Mouse (Mus musculus) frontal cortex, postnatal 25 days (tissue): ENCODE results near the gene Gm42715.
A peak's percentile ranks its signal among the peaks of the same experiment; 100 is the strongest.
"Not testable (repeated sequence)": the region's sequence is repeated elsewhere in the genome, so short reads cannot be mapped to it uniquely, and the experiment has no call there.

Experiments used
- DNase-seq, 2 experiments: peaks; one replicate each; pipeline ENCODE4 v3.0.0; 2022; ENCODE audit warnings: low spot score in 2 of 2

Gene Gm42715

DNA sequence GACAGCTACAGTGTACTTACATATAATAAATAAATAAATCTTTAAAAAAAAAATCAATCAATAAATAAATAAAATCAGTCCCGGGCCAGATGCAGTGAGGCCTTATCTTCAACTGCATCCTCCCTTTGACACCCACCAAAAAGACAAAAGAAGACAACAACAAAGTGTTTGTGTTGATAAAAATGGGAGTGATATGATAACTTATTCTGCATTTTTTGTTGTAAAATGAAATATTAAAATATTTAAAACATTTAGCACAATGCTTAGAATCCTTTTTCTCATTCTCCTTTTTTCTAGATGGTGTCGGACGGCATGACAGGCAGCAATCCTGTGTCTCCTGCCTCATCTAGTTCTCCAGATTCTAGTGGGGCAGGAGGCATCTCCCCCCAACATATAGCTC is at the start of gene Gm42715:
Gm42715 (plus strand) TSS at position 301 of the 400 bp plus-strand sequence.
- DNase-seq = no peak

DNA sequence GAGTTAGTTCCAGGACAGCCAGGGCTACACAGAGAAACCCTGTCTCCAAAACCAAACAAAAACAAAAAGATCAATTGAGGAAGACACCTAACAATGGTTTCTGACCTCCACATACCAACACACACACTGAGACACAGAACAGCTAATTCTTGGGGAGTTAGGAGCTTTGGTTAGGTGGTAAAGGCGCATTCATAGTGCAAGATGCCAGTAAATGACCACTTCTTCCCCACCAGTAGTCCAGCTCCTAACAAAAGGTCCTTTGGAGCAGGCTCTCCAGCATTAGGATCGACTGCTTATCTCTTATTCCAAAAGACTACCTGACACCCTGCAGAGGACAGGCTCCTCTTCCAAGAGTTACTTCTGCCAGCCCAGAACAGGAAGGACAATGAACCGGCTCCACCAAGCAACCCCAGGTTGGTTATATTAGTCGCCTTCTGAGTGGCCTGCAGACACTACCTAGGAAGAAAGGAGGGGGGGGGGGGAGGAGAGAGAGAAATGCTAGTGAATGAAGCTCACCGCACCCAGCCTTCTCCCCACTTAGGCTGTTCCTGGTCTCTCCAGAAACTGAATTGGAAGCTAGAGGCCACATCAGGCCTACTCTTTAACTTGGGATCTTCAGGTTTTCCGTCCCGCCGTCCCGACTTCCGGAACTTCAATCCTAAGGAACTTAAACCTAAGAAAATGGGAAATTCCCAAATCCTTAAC is 49.2 kb upstream of the Gm42715 start:
- no peak for DNase-seq

DNA sequence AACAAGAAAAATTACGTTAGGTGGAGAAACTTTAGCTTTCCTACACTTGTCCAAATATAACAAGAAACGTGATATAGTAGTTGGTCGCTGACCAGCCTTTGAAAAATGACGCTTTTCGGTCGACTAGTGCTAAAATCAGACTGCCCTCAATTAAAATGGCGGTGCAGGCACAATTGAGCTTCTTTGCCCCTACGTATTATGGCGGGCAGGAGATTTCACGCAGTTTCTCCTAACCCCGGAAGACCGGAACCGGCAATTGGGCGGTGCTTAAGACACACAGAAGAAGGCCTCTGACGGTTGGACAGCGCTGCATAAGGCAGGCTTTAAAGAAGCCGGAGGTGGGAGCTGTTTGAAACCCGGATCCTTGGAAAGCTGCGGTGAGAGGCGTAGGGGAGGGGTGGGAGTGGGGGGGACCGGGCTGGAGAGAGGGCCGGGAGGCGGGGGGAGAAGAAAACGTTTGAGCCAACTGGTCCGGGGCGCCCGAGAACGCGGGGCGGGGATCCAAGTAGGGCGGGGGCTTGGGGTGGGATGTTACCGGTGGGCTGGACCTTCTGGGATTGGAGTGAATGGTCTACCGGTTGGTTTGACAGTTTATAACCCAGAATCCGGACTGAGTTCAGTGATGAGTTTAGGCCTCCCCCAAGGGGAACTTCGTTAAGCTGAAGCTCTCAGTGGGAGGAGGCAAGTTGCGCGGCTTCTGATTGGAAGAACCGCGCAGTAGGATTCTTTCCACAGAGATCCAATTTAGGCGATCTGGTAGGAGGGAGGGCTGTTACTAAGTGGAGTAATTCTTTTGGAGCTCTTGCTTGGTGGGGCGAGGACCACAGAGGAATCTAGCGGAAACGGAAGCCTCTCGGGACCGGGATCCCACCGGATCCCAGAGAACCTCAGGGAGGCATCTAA is 48.4 kb upstream of the Gm42715 start:
- DNase-seq = peak; percentile 79 to 84

DNA sequence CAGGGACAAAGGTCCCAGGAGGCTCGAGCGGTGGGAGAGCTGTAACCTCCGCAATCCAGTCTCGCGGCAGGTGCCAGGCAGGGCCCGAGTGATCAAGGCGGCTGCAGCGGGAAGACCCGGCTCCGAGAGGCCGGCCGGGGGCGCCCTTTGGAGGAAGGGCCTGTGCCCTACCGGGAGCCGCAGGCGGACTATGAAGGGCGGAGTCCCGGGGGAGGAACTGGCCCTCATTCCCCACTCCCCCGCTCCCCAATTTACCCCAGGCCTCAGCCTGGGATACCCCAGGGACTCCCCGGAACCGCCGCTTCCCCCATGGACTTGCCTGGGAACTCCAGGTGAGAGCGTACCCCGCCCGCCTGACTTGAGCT is 47.8 kb upstream of the Gm42715 start:
- peak in 1 of 2 experiments; percentile 37 for DNase-seq

DNA sequence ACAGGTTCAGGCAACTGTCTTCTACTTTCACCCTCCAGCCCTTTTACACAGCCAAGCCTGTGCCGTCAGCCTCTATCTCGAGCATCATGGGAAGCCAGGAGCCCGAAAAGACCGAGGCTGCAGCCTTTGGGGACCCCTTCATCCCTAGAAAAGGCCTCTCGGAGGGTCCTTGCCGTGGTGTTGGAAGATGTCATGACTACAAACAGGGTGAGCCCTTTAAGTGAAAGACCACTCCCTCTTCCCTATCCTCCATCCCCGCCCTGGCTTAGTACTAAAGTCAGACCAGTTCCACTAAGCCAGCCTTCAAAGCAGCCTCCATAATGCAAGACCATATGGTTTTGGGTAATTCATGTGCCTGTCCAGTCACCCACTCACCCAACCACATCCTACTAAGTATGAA is 47.3 kb upstream of the Gm42715 start:
- DNase-seq = no peak

DNA sequence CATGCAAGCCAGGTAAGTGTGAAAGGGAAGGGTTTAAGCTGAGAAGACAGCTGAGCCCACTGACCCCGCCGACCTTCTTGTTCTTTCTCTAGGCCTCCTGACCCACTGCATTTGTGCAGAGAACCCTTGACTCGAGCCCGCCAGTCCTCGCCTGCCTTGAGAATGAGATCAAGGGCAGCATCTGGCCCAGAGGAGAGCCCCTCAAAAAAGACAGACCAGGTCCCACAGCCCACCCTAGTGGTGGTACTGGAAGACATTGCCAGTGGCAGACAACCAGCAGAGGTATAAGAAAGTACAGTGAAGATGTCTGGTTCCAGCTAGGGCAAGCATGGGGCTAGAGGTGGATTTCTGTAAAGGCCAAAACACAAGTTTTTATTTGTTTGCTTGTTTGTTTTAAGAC is 45.7 kb upstream of the Gm42715 start:
- DNase-seq = no peak

DNA sequence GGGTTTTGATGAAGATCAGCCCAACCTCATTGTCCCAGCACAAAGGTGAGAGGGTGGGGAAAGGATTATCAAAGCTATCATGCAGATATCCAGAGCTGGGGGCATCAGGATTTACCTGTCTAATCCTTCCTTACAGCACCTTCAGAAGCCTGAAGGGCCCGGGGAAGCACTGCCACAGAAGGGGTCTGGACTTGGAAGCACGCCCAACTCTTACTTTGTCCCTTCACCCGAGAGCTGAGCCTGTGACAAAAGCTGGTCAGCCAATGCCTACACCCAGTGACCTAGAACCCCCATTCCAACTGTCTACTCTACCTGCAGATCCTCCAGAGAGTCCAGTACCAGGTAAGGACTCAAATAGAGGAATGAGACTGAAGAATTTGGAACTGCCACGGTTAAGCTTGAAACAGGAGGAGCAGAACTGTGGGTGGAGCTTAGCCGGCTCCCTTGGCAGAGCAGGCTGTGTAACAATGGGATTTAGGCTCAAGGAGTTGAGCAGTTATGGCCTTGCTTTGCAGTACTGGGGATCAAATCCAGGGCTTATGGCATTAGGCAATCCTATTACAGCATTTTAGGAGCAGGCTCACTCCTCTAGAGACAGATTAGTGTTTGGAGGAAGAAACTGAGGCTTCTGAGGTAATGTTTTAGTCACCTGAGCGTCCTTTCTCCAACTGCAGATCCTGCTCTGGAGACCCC is 44.9 kb upstream of the Gm42715 start:
- no peak for DNase-seq

DNA sequence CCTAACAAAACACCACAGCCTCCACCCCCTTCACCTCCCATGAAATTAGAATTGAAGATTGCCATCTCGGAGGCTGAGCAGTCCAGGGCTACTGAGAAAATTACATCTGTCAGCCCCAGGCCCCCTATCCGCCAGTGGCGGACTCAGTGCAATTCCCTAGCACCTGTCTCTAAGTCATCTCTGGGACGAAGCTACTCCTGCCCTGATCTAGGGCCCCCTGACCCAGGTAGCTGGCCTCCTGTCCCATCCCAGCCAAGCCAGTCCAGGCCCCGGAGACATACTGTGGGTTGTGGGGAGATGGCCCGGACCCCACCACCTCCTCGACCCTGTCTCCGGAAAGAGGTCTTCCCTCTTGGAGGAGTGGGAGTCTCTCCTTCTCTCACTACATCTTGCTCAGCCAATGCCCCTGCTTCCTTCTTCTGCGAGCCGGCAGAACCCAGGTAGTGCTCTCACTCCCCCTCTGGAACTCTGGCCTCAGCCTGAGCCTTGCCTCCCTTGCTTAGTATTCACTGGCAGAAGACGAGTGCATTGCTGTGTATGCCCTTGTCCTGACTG is 44.1 kb upstream of the Gm42715 start:
- no peak for DNase-seq

DNA sequence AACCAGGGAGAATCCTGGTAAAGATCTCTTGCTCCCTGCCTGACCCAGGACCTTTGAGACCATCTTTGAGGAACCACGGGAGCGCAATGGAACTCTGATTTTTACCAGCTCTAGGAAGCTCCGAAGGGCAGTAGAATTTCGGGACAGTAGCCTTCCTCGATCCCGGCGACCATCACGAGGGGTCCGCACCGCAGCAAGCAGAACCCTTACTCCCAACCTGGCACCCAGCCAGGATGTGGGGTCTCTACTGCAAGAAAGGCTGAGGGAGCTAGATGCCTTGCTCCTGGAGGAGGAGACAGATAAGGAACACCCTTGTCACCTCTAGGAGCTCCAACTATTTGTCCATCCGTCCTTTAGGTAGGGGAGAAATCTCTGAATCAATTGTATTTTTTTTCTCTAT is 43.0 kb upstream of the Gm42715 start:
- DNase-seq = no peak

DNA sequence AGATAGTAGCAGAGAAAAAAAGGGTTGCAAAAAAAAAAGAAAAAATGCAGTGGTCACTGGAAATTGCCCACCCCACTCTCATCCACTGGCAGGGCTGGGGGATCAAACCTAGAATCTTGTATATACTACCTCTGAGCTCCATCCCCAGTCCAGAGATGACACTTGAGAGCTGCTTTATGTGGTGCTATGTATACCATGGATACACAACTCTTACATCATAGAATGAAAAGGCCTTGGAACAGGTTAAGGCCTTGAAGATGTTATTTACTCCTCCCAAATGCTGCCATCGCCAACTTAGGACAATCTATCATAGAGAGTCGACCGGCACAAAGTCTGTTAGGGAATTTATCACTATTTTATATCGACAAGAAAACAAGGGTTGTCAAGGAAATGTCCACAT is 42.5 kb upstream of the Gm42715 start:
- no peak for DNase-seq

DNA sequence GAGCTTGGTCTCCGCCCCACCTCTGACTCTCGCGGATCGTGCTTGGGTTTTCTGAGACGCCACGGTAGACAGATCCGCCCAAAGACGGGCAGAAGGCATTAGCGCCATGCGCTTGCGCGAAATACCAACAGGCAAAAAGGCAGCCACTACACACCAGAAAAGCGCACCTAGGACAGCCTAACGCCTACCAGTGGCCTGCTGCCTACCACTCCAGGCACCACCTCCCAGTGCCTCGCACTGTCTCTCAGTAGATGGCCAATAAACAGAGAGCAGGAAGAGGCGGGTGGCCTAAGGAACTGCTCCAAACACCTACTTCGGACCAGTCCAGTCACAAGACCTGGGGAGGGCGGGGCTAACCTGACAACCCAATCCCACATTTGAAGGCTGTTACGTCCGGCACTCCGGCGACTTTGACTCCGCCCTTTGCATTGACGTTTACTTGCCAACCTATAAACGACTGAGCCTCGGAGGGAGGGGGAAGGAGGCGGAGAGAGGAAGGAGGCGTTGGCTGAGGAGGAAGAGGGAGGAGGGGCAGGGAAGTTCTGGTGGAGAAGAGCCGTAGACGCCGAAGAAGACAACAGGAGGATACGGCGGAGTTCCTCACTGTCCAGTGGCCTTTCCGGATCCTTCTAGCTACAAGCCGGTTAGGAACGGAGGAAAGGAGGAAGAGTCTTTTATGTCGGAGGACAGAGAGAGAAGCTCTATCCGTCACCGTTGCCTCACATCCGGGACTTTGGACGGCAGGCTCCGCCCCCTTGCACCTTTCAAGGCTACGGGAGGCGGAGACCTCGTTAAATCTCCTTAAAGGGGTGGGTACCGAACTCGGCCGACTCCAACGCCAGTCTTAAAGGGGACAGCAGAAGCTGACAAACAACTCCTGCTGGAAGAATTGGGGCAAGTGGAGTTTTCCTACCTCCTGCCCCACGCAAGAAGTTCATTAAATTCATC is 41.4 kb upstream of the Gm42715 start:
- peak; percentile 99 for DNase-seq

DNA sequence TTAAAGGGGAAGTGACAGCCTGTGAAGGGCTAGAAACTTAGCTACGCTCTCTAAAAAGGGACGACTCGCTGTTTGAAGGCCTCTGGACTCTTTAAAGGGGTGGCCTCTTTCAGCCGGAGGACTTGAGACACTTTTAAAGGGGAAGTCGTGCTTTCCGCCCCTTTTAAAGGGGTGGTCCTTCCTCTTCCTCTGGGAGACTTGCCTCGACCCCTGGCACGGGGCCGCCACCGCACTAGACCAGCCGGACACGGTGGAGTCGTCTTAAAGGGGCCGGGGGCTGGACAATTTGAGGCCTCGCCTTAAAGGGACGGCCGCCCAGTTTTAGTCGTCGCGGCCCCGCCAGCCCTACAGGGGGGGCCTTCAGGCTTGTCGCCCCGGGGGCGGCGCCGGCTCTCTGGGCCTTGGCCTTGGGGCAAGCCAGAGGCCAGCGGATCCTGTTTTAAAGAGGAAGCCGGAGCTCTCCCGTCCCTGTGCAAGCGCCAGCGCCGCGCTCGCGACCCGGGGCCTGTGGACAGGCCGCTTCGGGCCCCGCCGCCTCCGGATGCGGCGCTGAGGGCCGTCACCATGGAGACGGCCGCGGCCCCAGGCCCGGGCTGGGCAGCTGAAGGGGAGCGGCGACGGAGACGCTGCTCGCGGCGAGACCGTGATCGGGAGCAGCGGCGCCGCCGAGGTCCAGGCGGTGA is 40.6 kb upstream of the Gm42715 start, which contains the start of gene Fbrs:
Fbrs (plus strand) TSS at position 565 of the 683 bp plus-strand sequence.
- peak; percentile 83 to 86 for DNase-seq

DNA sequence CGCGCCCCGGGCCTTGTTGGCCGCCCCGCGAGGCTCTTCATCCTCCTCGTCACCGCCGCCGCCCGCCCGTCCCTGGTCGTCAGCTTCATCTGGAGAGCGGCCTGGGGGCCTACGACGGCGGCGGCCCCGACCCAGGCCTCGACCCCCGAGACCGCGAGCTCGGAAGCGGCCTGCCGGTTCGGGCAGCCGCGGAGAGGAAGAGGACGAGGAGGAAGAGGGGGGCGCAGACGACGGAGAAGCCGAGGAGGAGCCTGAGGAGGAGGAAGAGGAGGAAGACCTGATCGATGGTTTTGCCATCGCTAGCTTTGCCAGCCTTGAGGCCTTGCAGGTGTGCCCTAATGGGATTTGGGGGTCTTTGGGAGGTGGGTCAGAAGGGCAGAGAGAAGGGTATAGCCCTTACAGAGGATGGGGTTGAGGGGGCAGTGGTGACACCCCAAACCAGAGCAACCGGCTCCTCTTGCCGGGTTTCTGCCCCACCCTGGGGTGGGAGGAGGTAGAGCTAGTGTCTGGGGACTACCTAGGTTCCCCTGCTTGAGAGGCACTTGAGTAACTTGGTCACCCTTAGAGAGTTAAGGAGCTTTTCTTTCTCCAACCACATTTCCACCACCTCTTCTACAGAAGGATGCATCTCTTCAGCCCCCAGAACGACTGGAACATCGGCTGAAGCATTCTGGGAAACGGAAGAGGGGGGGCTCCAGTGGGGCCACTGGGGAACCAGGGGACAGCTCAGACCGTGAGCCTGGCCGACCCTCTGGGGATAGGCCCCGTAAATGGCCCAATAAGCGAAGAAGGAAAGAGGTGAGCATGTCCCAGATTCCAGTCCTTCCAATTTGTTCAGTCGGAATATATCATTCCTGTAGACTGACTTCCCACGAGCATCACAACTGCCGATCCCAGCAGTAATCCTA is 39.8 kb upstream of the Gm42715 start:
- no peak for DNase-seq

DNA sequence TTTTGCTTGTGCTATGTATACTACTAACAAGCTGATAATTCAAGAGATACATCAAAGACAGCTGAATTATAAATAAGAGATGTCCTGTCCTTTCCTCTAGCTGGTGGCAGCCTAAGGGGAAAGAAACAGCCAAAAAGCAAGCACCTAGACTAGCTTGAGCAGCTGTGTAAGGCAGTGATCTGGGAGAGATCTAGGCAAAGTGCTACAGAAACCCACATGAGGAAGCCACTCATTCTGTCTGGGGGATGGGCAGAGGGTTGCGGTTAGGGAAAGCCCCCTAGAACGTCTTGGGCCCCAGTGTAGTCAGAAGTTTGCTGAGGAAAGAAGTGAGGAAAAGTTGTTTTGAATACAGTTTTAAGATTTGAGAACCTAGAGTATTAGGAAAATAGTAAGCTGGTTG is 39.1 kb upstream of the Gm42715 start:
- DNase-seq = no peak

DNA sequence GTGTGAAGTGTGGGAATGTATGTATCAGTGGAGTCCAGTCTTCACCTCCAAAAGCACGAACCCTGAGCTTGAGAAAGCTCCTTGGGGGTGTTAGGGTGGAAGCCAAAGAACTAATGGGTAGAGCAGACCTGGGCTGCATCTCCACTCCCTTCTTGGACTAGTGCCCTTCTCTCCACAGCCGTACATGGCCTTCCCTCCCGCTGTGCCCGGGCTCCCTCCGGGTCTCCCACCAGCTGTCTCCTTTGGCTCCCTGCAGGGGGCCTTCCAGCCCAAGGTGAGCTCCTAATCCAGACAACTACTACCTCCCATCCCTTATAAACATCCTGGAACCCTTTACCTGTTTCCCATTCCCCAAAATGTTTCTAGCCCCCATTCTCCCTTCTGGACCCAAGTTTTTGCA is 34.0 kb upstream of the Gm42715 start:
- no peak for DNase-seq

DNA sequence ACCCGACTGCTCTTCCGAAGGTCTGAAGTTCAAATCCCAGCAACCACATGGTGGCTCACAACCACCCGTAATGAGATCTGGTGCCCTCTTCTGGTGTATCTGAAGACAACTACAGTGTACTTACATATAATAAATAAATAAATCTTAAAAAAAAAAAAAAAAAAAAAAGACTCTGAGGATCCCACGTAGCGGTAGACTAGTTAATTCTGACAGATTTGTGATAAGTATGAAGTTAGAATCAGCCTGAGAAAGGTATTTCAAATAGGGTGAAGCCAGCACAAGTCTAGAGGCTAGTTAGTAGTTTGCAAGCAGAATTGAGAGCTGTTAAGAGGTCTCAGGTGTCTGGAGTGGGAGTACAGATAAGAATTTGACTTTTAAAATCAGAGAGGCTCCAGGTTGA is 31.0 kb upstream of the Gm42715 start:
- DNase-seq = not testable (repeated sequence)

DNA sequence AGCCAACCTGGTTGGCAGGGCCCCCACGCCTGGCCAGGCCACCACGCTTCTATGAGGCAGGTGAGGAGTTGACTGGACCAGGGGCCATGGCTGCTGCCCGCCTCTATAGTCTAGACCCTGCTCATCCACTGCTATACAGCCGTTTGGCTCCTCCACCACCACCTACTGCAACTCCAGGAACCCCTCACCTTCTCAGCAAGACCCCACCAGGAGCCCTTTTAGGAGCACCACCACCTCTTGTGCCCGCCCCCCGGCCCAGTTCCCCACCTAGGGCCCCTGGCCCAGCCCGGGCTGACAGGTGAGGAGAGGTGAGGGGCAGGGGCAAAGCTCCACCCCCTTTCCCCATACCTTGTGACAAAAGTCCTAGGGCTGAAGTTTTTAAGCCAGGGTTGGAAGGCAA is 29.4 kb upstream of the Gm42715 start:
- no peak for DNase-seq

DNA sequence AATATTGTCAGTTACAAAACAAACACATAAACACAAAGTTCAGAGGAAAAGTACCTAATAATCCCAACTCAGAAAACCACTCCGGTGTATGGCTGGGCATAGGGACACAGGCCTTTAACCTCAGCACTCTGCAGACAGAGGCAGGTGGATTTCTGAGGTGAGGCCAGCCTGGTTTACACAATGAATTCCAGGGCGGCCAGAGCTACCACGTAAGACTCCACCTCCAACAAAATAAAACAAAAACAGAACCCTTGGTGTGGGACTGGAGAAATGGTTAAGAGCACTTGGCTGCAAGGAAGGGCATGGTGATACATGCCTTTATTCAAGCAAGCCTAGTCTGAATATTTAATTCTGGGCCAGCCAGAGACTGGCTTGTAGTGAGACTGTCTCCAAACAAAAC is 27.5 kb upstream of the Gm42715 start:
- DNase-seq = no peak

DNA sequence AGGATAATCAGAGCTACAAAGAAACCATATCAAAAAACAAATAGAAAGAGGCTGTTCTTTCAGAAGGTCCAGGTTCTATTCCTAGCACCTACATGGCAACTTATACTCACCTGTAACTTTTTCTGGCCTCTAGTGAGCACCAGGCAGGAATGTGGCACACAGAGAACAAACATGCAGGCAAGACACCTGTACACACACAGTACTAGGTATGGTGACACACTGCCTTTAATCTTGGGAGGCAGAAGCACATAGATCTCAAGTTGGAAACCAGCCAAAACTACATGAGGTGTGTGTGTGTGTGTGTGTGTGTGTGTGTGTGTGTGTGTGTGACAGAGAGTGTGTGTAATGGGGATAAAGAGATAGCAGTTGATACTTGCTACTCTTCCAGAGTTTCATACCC is 24.7 kb upstream of the Gm42715 start:
- DNase-seq = no peak
